Mouse (Mus musculus) right cerebral cortex, postnatal 14 days (tissue): ENCODE data around the gene Gprc6a.

Source experiments
- DNase-seq: peaks from one replicate; pipeline ENCODE4 v3.0.0; 2022

Gene Gprc6a

DNA sequence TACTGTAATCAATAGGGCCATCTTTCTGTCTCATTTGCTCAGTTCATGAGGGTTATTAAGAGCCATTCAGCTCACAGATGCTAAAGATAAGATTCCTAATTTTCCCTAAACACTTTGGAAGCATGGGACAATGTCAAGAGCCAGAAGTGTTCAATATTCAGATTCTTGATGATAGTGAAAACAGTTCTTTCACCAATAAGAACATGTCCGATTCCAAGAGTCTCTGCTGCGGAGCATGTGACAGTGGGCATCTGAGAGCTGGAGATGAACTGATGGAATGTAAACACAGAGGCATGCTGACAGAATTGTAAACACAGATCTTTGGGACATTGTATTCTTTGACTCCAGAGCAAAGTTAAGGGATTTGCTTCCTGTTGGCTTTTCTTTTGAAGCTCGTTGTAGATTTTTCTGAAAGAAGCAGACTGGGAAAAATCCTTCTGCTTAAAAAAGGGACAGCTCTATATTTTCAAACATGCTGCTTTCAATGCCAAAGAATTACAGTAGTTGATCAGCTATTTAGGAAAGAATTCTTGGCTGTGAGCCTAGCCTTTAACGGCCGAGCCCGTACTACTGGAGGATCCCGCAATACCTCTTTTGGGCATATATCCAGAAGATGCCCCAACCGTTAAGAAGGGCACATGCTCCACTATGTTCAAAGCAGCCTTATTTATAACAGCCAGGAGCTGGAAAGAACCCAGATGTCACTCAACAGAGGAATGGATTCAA lies at the start of gene Gprc6a:
TSS of gene Gprc6a (minus strand) at position 51 of the 726 bp plus-strand sequence.
- no peak for DNase-seq

DNA sequence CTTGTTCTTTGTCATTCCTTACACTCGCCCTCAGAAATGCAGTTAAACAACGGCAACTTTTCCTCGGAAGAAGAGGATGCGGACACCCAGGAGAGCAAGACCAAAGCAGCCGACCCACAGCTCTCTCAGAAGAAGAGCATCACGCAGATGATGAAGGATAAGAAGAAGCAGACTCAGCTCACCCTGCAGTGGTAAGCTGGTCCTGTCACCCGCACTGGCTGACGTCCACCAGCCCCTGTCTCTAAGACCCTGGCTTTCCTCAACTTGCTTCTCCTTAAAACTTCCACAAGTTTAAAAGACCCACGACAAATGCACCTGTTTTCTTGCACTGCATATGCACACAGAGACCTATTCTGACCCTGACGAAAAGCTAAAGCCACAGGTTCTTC lies 47.0 kb upstream of the Gprc6a start:
- no peak for DNase-seq

DNA sequence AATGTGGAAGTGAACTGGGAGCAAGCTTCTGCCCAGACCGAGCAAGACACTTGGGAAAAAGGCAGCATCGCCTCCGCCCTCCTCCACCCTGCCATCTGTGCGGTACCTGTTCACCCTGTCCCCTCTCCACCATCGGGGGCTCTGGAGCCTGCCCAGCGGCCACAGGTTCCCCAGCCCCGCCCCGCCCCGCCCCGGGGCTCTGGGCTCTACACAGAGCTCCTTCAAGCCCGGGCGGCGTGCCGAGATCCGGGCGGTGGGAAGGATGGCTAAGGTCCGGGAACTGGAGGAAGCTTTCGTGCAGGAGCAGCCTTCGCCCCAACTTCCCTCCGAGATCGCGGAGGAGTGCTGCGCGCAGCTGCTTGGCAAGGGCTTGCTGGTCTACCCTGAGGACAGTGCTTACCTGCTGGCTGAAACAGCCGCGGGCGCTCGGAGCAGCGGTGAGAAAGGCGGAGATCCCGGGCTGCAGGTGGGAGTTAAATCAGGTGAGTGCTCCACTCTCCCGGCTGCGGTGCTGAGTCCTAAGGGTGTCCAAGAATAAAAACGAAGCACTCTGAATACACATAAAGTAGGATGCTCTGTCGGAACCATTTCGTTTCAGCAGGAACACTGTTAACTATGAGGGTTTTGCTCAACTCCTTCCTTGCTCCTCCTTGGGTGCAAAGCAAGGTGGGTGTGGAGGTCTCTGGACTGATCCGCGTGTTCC lies 46.4 kb upstream of the Gprc6a start, which contains the start of gene Rfx6:
TSS of gene Rfx6 (plus strand) at position 209 of the 703 bp plus-strand sequence.
- DNase-seq = peak; percentile 8

DNA sequence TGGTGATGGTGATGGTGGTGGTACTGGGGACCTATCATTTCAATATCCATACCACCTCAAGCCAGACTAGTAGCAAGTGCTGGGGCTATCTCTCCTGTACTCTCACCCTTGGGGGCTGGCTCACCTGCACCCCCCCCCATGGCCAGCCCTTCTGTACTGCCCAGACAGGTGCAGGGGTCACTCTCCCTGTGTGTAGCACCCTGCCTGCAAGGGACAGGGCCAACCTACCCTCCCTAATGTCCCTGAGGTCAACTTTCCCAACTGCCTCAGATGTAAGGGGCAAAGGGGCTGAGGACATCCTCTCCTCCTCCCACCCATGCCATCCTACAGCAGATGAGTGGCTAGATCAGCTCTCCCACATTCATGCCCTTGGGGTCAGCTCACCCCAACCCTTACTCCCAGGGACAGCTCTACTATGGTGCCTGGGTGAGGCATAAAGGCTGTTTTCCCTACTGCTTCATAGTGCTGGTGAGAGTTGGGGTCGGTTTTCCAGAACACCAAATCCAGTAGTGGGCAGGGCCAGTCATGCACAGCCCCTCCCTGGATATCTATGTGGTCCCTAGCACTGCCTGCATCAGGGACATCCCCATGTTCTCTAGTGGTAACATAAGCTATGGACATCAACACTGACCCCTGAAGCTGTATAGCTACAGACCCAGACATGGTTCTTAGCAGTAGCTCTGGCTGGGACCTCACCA lies 41.0 kb upstream of the Gprc6a start:
- DNase-seq = no peak

DNA sequence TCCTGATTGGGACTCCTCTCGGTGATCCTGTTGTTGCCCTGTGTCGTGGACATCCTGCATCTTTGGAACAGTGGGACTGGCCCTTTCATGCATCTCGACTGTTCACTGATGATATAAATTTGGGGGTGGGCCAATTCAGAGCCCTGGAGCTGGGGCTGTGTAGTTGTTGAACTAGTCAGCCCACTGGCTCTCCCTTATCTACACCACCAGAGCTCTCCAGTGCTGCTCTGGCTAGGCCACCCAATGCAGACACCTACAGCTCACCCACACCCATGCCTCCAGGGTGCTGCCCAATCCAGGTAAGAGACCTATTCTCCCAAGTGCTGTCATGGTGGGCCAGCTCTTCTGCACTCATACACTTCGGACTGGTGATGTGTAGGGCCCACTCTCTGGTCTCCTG lies 40.3 kb upstream of the Gprc6a start:
- DNase-seq = no peak

DNA sequence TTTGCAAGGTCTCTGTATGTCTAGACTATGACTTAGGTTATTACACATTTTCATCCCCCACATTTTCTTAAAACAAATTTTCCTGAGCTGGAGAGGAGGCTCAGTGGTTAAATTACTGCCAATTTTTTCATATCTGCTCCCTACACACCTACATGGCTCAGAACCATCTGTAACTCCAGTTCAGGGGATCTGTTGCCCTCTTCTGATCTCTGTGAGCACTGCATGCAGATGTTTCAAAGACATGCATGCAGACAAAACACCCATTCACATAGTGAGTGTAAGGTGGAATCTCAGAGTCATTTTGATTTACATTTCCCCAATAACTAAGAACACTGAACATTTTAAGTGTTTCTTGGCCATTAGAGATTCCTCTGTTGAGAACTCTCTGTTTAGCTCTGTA lies 38.1 kb upstream of the Gprc6a start:
- DNase-seq = no peak

DNA sequence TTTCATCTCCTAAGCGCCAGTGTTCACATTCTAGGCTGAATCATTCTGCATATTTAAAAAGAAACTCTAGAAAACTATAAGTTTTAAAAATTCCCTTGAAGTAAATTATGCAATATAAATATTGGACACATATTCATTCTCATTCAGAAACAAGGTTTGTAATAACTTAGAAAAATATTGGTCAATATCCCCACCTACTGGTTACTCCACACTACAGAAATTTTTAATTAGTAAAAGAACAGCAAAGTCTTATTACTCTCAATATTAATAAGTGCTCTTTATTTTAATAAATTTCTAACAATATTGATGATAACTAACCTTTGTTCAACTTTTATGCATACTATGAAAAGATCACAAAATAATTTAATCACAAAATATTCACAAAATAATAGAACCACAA lies 26.1 kb upstream of the Gprc6a start:
- no peak for DNase-seq

DNA sequence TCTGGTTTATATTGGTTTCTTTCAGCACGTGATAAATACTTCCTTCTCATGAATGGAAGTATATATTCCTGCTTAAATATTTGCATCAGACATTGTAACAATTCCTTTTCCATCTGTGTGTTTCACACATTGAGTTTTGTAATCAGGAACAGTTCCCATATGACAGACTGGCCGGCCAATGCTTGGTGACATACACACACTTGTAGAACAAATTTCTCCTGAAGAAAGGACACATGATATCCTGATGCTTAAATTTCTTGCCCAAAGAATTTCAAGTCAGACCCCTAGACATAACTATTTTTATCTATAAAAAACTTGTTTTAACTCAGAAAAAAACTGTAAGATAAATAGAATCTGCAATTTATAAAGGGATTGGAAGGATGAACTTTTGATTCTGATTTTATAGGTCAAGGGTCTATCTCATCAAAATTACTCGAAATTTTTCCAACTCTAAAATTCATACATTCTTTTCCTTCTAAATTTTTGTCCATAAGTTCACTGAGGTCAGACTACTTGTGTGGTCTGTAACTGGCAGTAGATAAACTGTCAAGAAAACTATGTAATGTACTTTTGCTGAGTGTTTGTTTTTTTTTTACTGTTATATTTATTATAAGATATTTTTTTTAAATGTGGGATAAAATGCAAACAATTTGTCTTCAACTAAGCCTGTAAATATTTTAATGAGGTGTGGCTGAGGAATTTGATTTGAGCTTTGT lies 18.4 kb upstream of the Gprc6a start:
- no peak for DNase-seq

DNA sequence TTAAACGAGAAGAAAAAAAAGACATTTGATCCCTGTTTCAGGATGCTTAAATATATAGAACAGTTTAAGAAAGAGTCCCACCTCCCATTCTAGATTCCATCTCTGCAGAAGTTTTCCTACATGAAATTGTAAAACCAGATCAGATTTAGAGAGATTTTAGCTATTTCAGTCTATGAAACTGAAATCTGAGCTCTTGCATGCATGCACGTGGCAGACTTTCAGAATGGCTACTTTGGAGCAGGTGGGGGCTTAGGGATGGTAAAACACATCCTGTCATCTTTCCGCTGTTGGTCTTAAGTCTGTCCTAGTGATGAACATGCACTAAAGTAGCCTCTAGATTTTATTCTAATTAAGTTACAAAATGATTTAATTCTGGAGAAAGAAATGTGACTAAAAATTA lies 10.1 kb downstream of the Gprc6a start:
- no peak for DNase-seq

DNA sequence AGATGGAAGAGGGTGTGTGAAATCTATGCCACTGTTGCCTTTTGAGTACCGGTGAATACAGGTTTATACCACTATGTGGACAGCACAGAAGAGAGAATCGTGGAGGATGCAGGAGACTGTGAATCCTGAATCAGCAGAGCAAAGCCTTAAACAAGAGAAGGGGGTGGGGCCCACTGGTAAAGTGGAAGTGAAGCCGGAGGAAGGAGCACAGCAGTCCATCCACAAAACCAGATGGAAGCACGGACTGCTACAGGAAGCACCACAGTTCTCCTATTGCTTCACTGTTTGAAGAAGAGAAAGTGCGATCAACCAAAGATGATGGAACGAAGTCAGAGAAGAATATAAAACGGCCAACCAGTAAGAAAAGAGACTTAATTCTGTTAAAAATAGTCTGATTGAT lies 11.1 kb downstream of the Gprc6a start:
- DNase-seq = no peak

DNA sequence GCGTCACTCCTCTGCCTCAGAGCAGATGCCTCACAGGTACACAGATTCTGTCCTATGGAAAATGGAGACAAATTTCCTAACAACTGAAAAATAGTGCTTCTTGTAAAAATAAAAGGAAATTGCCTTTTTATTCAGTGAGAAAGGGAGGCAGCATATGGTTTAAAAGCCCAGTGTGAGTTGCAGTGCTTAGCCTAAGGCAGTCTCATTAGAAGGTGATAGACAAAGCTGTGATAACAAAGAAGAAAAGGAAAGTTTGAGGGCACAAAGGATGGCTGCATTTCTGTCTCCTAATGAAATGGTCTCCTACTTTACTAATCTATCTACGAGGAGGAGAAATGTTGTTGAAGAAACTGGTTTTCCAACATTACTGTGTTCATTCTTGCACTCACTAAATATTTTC lies 12.7 kb downstream of the Gprc6a start:
- DNase-seq = no peak

DNA sequence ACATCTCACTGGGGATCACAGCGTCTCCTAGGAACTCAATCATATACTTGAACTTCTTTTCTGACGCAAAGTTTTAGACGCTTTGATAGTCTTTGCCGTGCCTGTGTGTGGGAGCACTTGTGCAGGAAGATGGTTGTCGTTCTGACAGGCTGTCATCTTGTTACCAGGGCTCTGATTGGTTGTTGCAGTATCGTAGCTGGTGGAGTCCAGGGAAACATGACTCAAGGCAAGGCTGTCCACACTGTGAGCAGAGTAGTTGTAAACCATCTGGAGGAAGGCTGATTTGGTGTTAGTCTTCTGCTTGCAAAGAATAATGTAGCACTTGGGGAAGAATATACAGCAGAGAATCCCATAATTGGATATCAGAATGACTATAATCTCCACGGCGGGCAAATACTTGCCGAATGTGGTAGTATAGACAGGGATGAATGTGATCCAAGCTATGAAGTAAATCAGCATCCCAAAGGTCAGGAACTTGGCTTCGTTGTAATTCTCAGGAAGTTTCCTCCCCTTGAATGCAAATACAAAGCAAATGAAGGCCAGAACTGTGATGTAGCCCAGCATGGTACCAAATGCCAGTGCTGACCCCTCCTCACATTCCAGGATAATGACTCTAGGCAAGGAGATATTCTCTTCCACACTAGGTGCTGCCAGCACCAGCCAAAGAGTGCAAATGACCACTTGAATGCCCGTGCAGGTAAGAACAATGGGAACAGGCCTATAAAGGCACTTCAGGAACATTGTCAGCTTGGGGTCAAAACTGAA lies 16.3 kb downstream of the Gprc6a start:
- DNase-seq = no peak

DNA sequence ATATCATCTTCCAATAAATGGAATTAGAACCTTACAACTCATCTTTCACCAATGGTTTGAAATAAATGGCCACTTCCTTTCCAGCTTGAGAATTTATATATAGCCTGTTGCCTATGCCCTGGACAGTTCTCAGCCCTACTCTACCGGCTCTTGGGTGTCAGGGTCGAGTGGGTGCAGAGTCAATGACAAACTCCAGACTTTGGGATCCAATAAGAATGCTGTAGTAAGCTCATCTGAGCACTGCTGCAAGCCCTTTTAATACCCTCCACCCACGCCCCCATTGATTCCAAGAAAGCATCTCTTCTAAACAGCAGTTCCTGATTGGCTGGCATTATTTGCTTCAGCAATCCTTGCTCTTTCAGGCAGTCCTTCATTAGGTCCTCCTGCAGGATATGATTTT lies 17.8 kb downstream of the Gprc6a start:
- DNase-seq = no peak

DNA sequence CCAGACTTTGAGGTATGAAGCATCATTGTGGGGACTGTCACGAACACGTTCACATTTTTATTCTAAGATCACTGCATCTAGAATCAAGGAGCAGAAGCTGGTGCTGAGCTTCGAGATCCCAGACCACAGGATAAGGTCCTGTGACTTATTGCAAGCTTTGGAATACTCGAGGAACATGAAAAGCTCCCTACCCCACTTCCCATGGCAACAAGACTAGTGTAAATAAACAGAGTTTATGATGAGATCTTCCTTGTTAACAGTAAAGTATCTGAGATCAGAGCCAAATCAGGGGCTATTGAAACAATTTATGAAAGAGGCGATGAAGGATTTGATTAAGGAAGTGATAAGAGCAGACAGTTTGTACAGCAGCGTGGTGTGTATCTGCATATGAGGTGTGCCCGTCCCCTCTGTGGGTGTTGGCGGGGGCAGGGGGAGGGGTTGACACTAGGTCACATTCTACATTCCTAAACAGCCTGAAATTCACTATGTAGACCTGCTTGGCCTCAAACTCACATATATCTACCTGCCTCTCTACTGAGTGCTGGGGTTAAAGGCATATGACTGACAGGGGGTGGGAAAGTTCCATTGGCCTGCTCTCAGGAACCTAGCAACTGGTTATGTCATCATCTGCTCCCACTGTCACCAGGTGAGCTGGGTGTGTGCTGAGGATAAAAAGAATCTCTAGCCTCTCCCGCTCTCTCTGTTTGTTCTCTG lies 19.1 kb downstream of the Gprc6a start:
- DNase-seq = no peak

DNA sequence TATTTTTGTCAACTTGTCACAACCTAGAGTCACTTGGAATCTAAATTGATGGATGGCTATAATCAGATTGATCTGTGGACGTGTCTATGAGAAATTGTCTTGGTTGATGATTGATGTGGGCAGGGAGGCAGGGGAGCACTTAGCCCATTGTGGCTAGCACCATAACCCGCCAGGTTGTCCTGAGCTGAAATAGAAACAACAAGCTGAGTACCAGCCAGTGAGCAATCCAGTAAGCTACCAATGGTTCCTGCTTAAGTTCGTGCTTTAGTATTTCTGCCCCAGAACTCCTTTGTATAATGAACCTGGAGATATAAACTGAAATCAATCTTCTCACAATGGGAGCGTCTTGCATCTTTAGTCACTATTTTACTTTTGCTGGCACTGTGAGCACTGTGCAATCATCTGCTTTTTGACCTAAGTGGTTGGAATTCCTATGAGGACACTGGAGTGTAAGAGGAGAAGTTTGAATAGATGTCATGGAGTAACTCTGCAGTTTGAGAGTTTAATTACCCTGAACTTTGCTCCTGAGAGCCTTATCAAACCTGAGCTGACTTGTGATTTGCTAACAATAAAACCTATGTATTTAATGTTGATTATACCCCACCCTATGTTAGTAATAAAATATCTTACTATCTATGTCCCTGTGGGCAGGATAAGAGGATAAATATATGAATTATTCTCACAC lies 21.4 kb downstream of the Gprc6a start:
- DNase-seq = no peak

DNA sequence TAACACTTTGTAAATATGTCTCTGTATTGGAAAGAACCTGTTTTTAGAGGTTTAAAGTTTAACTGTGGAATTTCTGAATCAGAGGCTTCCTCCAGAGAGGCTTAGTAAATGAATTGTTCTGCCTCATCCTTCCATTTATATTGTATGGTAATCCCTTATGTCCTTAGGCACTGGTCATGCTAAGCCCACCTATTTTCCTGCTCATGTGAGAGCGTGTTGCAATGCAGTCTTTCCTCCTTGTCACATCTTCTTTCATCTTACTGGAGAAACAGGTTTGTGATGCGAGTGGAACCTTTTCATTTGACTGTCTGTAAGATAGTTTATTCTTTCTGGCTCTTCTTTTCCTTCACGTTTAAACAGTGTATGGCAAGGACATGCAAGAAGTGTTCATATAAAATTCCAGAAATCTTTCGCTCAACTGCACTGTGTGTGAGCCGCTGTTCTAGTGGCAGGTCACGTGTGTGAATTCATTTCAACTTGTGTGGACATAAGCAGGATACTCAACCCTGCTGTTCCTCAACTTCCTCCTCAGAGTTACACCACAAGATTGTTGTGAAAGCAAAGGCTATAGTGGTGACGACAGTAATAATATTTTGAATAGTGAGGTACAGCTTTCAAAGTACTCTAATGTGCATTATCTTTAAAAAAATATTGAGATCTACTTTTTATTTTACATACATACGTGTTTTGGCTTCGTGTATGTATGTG lies 34.2 kb downstream of the Gprc6a start:
- no peak for DNase-seq

DNA sequence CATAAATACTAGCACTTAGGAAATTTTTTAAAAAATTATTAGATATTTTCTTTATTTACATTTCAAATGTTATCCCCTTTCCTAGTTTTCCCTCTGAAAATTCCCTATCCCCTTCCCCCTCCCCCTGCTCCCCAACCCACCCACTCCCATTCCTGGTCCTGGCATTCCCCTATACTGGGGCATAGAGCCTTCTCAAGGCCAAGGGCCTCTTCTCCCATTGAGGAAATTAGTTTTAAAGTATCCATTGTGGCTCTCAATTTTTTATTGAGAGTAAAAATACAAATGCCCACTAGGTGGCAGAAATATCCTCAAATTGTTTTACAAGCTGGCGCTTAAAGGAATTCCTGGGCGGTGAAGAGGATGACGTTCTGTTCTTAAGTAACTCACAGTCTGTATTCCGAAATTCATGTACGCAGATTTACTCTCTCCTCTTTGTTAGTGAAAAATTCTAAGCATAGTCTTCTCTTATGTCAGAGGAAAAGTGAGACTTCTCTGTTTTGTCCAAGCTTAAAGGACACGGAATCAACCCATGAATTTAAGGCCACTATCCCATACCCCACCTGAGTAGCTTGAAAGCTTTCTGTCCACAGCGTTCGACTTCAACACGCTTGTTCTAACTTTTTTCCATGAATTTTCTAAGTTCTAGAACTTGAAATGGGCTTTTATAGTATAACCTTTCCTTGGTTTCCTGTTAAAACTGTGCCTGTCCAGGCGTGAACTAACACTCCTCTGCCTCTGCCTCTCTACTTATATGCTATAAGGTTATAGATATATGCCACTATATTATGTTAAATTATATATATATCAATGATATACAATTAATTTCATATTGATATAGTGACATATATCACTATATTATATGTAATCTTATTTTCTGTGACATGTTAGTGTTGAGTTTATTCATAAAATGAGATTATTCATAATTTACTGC lies 36.0 kb downstream of the Gprc6a start:
- DNase-seq = no peak

DNA sequence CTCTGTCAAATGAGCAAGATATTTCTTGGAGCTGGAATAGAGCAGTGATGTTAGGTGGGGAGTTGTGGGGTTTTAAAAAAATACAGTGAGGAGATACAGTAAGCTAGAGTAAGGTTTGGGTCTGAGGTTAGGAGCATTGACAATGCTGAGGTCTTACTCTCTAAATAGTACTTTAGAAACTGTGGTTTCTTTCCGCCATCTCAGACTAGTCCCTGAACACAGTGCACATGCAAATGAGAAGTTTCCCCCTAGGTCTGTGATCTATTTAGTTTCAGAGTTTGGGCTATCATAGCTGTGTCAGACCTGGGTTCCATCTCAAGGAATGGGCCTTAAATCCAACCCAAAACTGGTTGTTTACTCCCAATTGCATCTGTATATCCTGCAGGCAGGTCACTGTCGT lies 39.7 kb downstream of the Gprc6a start:
- no peak for DNase-seq

DNA sequence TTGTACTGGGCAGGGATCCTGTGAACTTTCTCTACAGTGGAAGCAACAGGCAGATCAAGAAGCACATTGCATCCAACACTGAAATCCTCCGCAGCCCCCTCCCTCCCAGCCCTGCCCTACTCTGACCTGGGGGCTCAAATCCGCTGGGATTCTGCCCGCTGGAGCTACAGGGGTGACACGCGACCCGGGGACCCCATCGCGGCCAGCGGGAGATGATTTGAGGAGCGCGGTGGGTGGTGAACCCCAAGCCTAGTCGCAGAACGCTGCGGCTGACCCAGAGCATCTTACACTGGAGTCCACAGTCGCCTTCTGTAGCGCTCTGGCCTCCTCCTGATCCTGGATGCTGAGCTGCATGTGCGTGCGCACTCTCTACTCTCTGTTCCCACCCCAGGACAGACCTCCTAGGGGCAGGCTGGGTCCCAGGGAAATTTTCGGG lies 41.1 kb downstream of the Gprc6a start, which contains the start of gene Fam162b:
TSS of gene Fam162b (minus strand) at position 379 of the 436 bp plus-strand sequence.
- DNase-seq = peak; percentile 3
